13 mouse cellular contexts compared by ENCODE assay signal in genomic region chr3:103224231-103224765, GRCm38 (mm10).
"Had no signal": no experiment of that assay in that cellular context is flagged by ENCODE, and none has a peak within 500 bp of the region (broad histone marks: within the 10 kb centered on the region; RNA-seq: fewer than 3 reads in every experiment).

No protein-coding gene starts in this region.

- H3K9me3 ChIP-seq: heart, embryonic 10.5 days; intestine, embryonic 15.5 days; limb, embryonic 15.5 days had no signal

- H3K4me3 ChIP-seq: gastrocnemius, adult 2 months; heart, embryonic 10.5 days; heart, embryonic 12.5 days; hindbrain, embryonic 10.5 days; hindbrain, embryonic 12.5 days; intestine, embryonic 15.5 days; layer of hippocampus, adult 2 months; limb, embryonic 13.5 days; limb, embryonic 15.5 days; liver, embryonic 12.5 days had no signal

- H3K9ac ChIP-seq: heart, embryonic 12.5 days; hindbrain, embryonic 12.5 days; hindbrain, embryonic 14.5 days; intestine, embryonic 15.5 days; limb, embryonic 13.5 days; limb, embryonic 15.5 days; liver, embryonic 12.5 days had no signal

- H3K36me3 ChIP-seq: heart, embryonic 10.5 days; heart, embryonic 12.5 days; hindbrain, embryonic 10.5 days; hindbrain, embryonic 12.5 days; intestine, embryonic 15.5 days; limb, embryonic 13.5 days; limb, embryonic 15.5 days; liver, embryonic 12.5 days had no signal

- H3K27ac ChIP-seq: gastrocnemius, adult 2 months; heart, embryonic 10.5 days; hindbrain, embryonic 10.5 days; hindbrain, embryonic 12.5 days; hindbrain, embryonic 14.5 days; intestine, embryonic 15.5 days; layer of hippocampus, adult 2 months; limb, embryonic 13.5 days; limb, embryonic 15.5 days; liver, embryonic 12.5 days had no signal

- DNase-seq: gastrocnemius, adult 2 months; gastrocnemius, postnatal 10 days; gastrocnemius, postnatal 25 days had no signal

- H3K27me3 ChIP-seq: heart, embryonic 12.5 days; hindbrain, embryonic 12.5 days; intestine, embryonic 15.5 days; limb, embryonic 13.5 days; limb, embryonic 15.5 days; liver, embryonic 12.5 days had no signal

- H3K4me1 ChIP-seq: heart, embryonic 10.5 days; heart, embryonic 12.5 days; hindbrain, embryonic 10.5 days; hindbrain, embryonic 12.5 days; intestine, embryonic 15.5 days; limb, embryonic 13.5 days; limb, embryonic 15.5 days; liver, embryonic 12.5 days had no signal
